Mouse (Mus musculus): ENCODE results near the gene Cd40. TPM values are rescaled to one million over a fixed set of nuclear protein-coding genes. Genes with fewer than 3 reads are reported as not detected.
A peak's percentile ranks its signal among the peaks of the same experiment; 100 is the strongest.

The Cd40 gene
- polyA plus RNA-seq (2016; fragmentation: Nextera tagmentation; extraction: Ambion mirVana), result 4.8 and 6.8 TPM in 2 replicates

DNA sequence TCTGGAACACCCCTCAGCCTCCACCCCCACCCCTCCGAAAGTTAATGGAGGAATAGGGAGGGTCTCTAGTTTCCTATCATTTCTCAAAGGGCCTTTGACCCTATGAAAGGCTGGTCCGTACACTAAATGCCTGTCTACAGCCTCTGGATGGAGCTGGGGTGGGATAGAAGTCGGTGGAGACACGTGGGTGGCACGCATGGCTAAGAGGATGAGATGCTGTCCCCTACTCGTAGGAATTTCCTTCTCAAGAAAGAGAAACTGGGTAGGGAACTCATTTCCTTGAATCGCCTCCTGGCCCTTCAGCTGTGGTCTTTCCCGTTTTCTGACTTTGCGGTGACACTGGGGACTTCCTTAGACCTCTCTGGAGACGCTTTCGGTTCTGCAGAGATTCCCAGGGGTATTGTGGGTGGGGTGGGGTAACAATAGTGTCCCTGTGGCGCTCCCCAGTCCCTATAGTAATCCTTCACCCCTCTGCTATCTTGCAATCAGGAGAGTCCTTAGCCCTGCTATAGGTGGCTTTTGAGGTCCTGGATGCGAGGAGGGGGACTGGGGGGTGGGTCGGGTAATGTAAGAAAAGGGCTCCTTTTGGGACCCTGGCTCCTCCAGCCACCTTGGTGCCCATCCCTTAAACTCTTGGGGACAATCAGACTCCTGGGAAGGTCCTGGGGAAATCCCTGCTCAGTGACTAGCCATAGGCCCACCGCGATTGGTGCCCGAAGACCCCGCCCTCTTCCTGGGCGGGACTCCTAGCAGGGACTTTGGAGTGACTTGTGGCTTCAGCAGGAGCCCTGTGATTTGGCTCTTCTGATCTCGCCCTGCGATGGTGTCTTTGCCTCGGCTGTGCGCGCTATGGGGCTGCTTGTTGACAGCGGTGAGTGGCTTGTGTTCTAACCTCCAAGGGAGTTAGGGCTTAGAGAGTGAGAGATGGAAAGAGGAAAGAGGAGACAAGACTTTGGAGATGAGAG is at the start of gene Cd40:
Cd40 (plus strand) TSS at position 740 of the 965 bp plus-strand sequence.
- Histone ChIP-seq H3K9ac (replicated peaks) (0 out of 2 replicates have a peak within 1 kb of the TSS, but pooled peaks have one; percentile 28), H3K9me3 (no peaks in the 10 kb centered on the region), H3K4me3 (peak within 1 kb of the TSS; percentile 24), H3K36me3 (no peaks in the 10 kb centered on the region), H3K27me3 (peaks cover 41% of the 10 kb centered on the region), H3K4me2 (replicated peaks) (peak within 1 kb of the TSS; percentile 46), H3K27ac (replicated peaks) (no peak within 1 kb of the TSS), H3K4me1 (peaks cover 19% of the 10 kb centered on the region)
- 12% methylated on average over 25 of the region's 25 CpGs for WGBS
- no peak for ATAC-seq (ENCODE audit: low FRiP score, low read depth)

DNA sequence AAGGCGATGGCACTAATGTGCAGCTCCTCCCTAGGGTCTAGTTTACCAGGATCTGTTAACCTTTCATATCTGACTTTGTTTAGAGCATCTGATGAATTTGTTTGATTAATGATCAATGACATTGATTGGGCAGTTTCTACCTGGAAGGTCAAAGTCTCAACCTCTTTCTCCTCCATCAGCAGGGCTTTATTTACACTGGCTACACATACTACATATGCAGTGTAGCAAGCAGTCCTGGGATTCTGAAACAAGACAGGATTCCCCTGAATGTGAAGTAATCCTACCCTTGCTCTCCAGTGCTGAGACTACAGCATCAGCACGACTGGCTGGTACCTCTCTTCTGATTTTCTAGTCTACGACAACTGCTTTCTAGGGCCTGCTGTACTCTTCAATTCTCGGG is 48.6 kb upstream of the Cd40 start:
- H3K9ac ChIP-seq (replicated peaks), result no peak overlapping the region
- no peaks in the 10 kb centered on the region for H3K27me3 ChIP-seq
- H3K27ac ChIP-seq (replicated peaks), result no peak overlapping the region
- ATAC-seq (ENCODE audit: low FRiP score, low read depth), result no peak
- H3K36me3 ChIP-seq, result peaks cover 100% of the 10 kb centered on the region
- no peak overlapping the region for H3K4me2 ChIP-seq (replicated peaks)
- no peaks in the 10 kb centered on the region for H3K9me3 ChIP-seq
- no peaks in the 10 kb centered on the region for H3K4me1 ChIP-seq
- WGBS, result 95% methylated on average over 4 of the region's 4 CpGs
- no peak overlapping the region for H3K4me3 ChIP-seq

DNA sequence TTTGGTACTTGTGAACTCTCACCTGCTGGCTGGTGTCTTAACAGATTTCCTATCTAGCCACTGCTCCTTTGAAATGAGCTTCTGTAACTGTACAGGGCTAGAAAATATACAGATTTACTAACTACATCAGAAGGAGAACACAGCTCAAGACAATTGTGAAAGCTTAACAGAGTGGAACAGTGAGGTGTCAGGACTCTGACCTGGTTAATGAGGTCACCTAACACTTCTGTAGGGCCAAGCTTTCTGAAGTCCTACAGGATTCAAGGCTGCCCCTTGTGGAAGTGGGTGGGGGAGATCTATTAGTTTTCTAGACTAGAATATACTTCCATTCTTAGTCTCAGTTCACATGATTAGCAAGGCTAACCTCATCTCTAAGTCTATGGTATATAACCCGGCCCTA is 47.4 kb upstream of the Cd40 start:
- ATAC-seq (ENCODE audit: low FRiP score, low read depth), result no peak
- Histone ChIP-seq H3K4me2 (replicated peaks) (no peak overlapping the region), H3K36me3 (peaks cover 100% of the 10 kb centered on the region), H3K9ac (replicated peaks) (no peak overlapping the region), H3K27ac (replicated peaks) (no peak overlapping the region), H3K27me3 (no peaks in the 10 kb centered on the region), H3K4me3 (no peak overlapping the region), H3K4me1 (no peaks in the 10 kb centered on the region), H3K9me3 (no peaks in the 10 kb centered on the region)
- WGBS, result 96% methylated on average over 1 of the region's 1 CpGs

DNA sequence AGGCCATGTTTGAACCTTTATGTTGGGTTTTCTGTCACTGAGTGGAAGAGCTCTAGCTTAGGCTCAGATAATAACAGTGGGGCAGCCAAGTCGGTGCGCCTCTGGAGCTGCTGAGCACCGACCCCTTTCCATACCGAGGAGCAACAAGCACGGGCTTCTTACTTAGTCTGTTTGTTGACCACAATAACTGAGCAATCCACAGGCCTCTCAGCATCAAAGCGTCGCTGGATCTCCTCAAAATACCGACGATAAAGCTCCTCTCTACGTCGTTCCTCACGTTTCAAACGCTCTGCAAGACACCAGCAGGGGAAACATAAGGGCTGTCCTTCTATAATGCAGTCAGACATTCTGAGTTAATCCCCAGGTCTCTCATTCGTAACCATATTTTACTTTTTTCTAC is 46.3 kb upstream of the Cd40 start:
- Histone ChIP-seq H3K27me3 (no peaks in the 10 kb centered on the region), H3K36me3 (peaks cover 92% of the 10 kb centered on the region), H3K27ac (replicated peaks) (no peak overlapping the region), H3K4me3 (no peak overlapping the region), H3K9me3 (no peaks in the 10 kb centered on the region), H3K9ac (replicated peaks) (no peak overlapping the region), H3K4me2 (replicated peaks) (no peak overlapping the region), H3K4me1 (no peaks in the 10 kb centered on the region)
- no peak for ATAC-seq (ENCODE audit: low FRiP score, low read depth)
- 95% methylated on average over 14 of the region's 14 CpGs for WGBS

DNA sequence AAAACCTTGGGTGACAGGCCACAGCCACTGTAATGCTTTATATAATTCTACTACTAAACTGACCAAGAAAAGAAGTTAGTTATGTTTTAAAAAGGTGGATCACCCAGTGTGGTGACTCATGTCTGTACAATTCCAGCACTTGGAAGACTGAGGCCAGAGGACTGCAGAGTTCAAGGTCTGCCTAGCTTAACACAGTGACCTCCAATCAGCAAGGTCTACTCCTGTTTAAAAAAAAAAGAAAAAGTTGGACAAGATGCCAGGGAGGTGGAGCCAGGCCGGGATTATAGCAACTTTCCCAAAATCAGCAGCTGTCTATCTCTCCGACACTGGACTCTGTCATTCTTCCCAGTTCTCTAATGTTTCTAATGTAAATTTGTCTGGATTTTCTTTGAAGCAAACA is 45.8 kb upstream of the Cd40 start:
- Histone ChIP-seq H3K4me1 (no peaks in the 10 kb centered on the region), H3K4me3 (no peak overlapping the region), H3K27me3 (no peaks in the 10 kb centered on the region), H3K36me3 (peaks cover 88% of the 10 kb centered on the region), H3K9me3 (no peaks in the 10 kb centered on the region), H3K27ac (replicated peaks) (no peak overlapping the region), H3K9ac (replicated peaks) (no peak overlapping the region), H3K4me2 (replicated peaks) (no peak overlapping the region)
- ATAC-seq (ENCODE audit: low FRiP score, low read depth), result no peak
- 100% methylated on average over 2 of the region's 2 CpGs for WGBS

DNA sequence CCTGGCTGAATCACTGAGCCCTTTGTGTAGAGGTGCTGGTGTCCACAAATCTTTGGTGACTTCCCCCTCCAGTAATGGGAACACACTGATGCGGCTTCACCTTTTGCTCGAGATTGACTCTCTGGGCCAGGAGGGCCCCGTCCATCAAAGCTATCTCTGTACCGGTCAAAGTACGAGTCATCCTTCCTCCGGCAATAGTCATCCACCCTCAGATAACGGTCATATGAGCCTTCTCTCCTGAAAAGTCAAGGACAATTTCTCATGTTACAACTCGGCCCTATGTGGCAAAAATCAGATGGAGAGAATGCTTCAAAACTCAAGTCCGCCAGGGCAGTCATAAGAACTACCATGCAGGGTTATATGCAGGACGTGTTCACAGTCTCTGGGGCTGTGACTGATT is 45.1 kb upstream of the Cd40 start:
- peaks cover 80% of the 10 kb centered on the region for H3K36me3 ChIP-seq
- WGBS, result 92% methylated on average over 10 of the region's 10 CpGs

DNA sequence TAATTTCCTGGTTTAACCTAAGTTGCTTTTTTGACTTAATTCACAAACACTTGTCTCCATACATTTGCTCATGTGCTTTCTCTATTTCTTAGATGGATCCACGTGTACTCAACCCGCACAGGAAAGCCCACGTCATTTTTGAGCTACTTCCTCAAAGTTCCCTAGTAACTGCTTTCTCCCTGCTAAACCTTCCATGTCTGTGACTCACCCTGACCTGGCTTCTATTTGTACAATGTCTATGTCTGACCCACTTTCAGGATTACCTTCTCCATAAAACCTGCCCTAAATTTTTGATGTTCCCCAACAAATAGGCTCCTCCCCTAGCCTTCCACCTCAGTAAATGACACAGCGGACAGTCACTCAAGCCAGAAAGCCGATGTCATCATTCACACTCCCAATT is 40.5 kb upstream of the Cd40 start:
- no peak for ATAC-seq (ENCODE audit: low FRiP score, low read depth)
- Histone ChIP-seq H3K36me3 (peaks cover 53% of the 10 kb centered on the region), H3K9ac (replicated peaks) (no peak overlapping the region), H3K9me3 (no peaks in the 10 kb centered on the region), H3K27ac (replicated peaks) (no peak overlapping the region), H3K4me1 (no peaks in the 10 kb centered on the region), H3K4me3 (no peak overlapping the region), H3K4me2 (replicated peaks) (no peak overlapping the region), H3K27me3 (no peaks in the 10 kb centered on the region)
- 97% methylated on average over 5 of the region's 5 CpGs for WGBS

More for the DNA sequence above, 45.1 kb upstream of the Cd40 start:
- no peak overlapping the region for H3K9ac ChIP-seq (replicated peaks)
- ATAC-seq (ENCODE audit: low FRiP score, low read depth), result no peak
- H3K4me1 ChIP-seq, result no peaks in the 10 kb centered on the region
- no peak overlapping the region for H3K27ac ChIP-seq (replicated peaks)
- H3K4me2 ChIP-seq (replicated peaks), result no peak overlapping the region
- H3K9me3 ChIP-seq, result no peaks in the 10 kb centered on the region
- H3K4me3 ChIP-seq, result no peak overlapping the region
- H3K27me3 ChIP-seq, result no peaks in the 10 kb centered on the region

DNA sequence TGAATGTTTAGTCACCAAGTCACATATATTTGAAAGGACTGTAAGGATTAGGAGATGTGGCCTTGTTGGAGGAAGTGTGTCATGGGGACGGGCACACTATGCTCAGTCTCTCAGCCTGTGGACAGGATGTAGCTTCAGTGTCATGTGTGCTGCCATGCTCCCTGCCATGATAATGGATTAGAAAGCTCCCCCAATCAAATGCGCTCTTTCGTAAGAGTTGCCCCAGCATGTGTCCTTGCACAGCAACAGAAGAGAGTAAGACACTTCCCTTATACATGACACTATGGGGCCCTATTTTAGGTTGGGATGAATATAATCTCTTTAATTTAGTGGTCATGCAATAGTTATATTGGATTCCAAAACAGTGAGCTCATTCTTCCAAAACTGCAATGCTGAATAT is 34.9 kb upstream of the Cd40 start:
- H3K9me3 ChIP-seq, result no peaks in the 10 kb centered on the region
- H3K36me3 ChIP-seq, result peaks cover 38% of the 10 kb centered on the region
- no peaks in the 10 kb centered on the region for H3K4me1 ChIP-seq
- H3K4me3 ChIP-seq, result no peak overlapping the region
- H3K27me3 ChIP-seq, result no peaks in the 10 kb centered on the region
- no peak for ATAC-seq (ENCODE audit: low FRiP score, low read depth)
- H3K27ac ChIP-seq (replicated peaks), result no peak overlapping the region
- H3K9ac ChIP-seq (replicated peaks), result no peak overlapping the region
- whole genome bisulfite sequencing, result 68% methylated on average over 3 of the region's 3 CpGs
- no peak overlapping the region for H3K4me2 ChIP-seq (replicated peaks)

DNA sequence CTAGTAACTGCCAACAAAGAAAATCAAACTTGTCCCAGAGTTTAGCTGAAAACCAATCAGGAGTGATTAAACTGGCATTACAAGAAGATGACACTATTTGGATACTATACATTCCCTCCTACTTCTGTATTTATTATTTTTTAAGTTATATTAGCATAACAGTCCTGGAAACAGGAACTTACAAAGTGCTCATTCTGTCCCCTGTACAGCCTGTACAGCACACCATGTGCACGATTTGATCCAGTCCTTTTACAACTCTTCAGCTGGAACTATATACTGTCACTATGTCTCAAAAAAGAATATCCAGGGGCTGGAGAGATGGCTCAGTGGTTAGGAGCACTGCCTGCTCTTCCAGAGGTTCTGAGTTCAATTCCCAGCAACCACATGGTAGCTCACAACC is 28.3 kb upstream of the Cd40 start:
- Histone ChIP-seq H3K4me3 (no peak overlapping the region), H3K9ac (replicated peaks) (no peak overlapping the region), H3K4me2 (replicated peaks) (no peak overlapping the region), H3K36me3 (peaks cover 14% of the 10 kb centered on the region), H3K4me1 (peaks cover 19% of the 10 kb centered on the region), H3K27ac (replicated peaks) (no peak overlapping the region), H3K9me3 (no peaks in the 10 kb centered on the region), H3K27me3 (no peaks in the 10 kb centered on the region)
- 80% methylated on average over 1 of the region's 1 CpGs for WGBS
- no peak for ATAC-seq (ENCODE audit: low FRiP score, low read depth)

DNA sequence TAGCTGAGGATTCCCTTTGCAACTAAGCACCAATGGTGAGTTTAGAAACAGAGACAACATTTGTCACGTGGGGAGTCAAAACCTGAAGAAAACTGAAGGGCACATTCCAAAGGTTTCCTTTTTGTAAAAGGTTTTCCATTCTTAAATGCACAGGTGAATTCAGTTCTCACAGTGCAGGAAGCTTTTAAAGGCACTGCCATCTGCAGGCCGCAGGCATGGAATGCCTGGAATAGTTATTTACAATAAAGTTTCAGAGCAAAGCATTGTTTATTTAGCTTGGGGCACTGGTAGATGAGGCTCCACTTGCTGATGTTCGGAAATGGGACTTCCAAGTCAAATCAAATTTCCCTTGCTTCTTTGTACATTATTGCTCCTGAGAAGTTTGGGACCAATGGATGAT is 22.9 kb upstream of the Cd40 start:
- ATAC-seq (ENCODE audit: low FRiP score, low read depth), result no peak
- H3K36me3 ChIP-seq, result 0 out of 2 replicates have a peak, but pooled peaks cover 3% of the 10 kb centered on the region
- peak overlapping the region; percentile 97; the same call in 1 of the 2 replicates for H3K4me3 ChIP-seq
- H3K4me1 ChIP-seq, result peaks cover 44% of the 10 kb centered on the region
- H3K9ac ChIP-seq (replicated peaks), result no peak overlapping the region
- H3K4me2 ChIP-seq (replicated peaks), result peak overlapping the region; percentile 73
- 65% methylated on average over 3 of the region's 3 CpGs for WGBS
- no peaks in the 10 kb centered on the region for H3K27me3 ChIP-seq
- no peaks in the 10 kb centered on the region for H3K9me3 ChIP-seq
- H3K27ac ChIP-seq (replicated peaks), result no peak overlapping the region

DNA sequence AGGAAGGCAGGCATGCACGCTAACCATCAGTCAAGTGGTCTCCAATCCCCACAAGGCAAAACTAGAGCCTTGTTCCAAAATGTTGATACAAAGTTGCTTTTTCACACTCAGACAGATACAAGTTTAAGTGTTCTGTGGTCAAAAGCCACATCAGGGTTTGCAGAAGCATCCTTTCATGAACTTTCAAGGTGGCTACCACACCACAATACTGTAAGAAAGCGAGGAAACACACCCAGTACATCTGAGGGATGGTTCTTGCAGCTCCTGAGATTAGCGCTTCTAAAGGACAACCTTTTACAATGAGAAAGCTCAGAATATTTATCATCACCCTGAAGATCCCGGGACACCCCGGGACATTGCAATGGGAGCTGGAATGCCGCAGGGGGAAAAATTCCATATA is 22.1 kb upstream of the Cd40 start:
- H3K36me3 ChIP-seq, result 0 out of 2 replicates have a peak, but pooled peaks cover 3% of the 10 kb centered on the region
- H3K27ac ChIP-seq (replicated peaks), result no peak overlapping the region
- H3K9me3 ChIP-seq, result no peaks in the 10 kb centered on the region
- peak overlapping the region; percentile 98 for H3K9ac ChIP-seq (replicated peaks)
- peaks cover 41% of the 10 kb centered on the region for H3K4me1 ChIP-seq
- peak overlapping the region; percentile 73 for H3K4me2 ChIP-seq (replicated peaks)
- peak overlapping the region; percentile 97 for H3K4me3 ChIP-seq
- no peak for ATAC-seq (ENCODE audit: low FRiP score, low read depth)
- 53% methylated on average over 6 of the region's 6 CpGs for WGBS
- H3K27me3 ChIP-seq, result no peaks in the 10 kb centered on the region

DNA sequence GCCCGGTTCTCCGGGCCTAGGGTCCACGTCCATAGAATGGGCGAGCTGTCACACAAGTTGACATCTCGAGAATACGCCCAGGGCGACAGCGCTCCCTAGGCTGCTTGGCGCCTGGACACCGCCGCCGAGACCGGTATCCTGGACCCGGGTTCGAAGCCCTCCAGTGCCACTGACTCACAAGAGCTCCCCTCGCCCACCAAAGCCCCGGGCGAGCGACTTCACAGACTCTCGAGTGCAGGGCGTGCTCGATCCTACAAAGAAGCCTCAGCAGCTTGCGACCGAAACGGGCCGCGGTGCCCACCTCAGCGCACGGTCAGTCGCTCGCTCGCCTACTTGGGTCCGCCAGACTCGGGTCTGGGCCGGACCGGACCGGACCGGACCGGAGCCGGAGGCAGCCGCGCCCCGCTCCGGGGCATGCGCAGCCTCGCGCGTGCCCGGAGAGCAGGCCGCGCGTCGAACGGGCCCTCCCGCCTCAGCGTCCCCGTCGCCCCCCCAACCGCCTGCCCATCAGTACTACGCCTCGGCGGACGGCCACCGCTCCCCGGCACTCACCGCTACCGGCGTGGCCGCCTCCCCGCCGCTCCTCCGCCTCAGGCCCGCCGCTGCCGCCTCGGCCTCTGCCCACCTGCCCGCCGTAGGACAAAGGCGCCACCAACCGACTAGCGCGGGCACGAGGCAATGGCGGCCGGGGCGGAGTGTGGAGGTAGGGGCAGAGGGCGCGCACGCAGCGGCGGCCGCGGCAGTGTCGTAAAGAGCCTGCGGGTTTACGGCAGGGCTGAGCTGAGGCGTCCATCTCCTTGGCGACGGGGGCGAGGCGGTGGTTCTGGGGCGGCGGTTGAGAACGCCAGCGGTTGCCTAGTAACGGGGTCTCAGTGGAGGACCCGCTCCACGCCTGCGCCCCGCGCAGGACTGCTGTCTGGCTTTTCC is 21.0 kb upstream of the Cd40 start, which contains the start of gene Ncoa5:
Ncoa5 (minus strand) TSS at position 737 of the 927 bp plus-strand sequence.
- Histone ChIP-seq H3K36me3 (no peaks in the 10 kb centered on the region), H3K4me3 (peak within 1 kb of the TSS; percentile 97), H3K27me3 (no peaks in the 10 kb centered on the region), H3K9ac (replicated peaks) (peak within 1 kb of the TSS; percentile 98), H3K4me2 (replicated peaks) (peak within 1 kb of the TSS; percentile 73), H3K27ac (replicated peaks) (peak within 1 kb of the TSS; percentile 96), H3K9me3 (no peaks in the 10 kb centered on the region), H3K4me1 (peaks cover 37% of the 10 kb centered on the region)
- peak; percentile 97 for ATAC-seq (ENCODE audit: low FRiP score, low read depth)
- WGBS, result under 1% methylated on average over 97 of the region's 111 CpGs

Measured in midbrain, embryonic 12.5 days (tissue).